Comparison of ENCODE assay signal across 8 mouse cellular contexts in the genomic region with DNA sequence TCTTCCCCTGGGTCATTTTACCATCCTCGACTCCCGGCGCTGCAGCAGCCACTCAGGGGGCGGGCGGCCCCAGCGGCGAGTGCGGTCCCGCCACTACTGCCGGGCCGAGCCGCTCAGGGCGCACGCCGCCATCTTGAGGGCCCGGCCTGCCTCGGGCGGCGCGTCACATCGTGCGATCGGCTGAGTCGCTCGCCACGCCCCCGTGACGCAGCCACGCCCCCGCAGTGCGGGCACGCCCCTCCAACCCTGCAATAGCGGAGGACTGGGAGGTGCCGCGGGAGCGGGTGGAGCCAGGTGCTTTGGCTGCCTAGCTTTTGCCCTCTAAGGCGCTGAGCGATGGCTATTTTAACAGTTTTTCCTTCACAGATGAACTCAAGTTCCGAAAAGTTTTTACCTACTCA. TPM values are rescaled to one million over a fixed set of nuclear protein-coding genes. Genes with fewer than 3 reads are reported as not detected.
DNase-seq lines count a peak whose midpoint lies in the region; ATAC-seq lines count a peak whose summit lies in the region.

A gene (minus strand): TSS at position 215 of the 401 bp plus-strand sequence.

- peak; percentile 99 to 100 for DNase-seq in adrenal gland, adult (ENCODE audit: inconsistent age in 2 of 2, low spot score in 1 of 2)
- DNase-seq in embryo, embryonic 10.5 days (ENCODE audit: low spot score): peak; percentile 95
- DNase-seq in gastrocnemius, postnatal 14 days: peak; percentile 99
- peak; percentile 94 to 99 for DNase-seq in left cerebral cortex, postnatal 10 days (ENCODE audit: extremely low spot score in 1 of 2, low spot score in 2 of 2)
- peak; percentile 99 for DNase-seq in right cerebral cortex, postnatal 25 days
- peak; percentile 98 to 99 for DNase-seq in urinary bladder, postnatal 4 days (ENCODE audit: low spot score in 2 of 2)

- intact Hi-C loops in gastrocnemius, postnatal 14 days (cut with DNase I; ENCODE audit: low total_unique reads): loop anchor here (10.0 kb wide), 1 partner anchor 68 kb away; a partner anchor contains a TSS
- intact Hi-C loops in left cerebral cortex, postnatal 10 days (cut with DNase I): no loop called here

- peak; percentile 84 for ATAC-seq in inflammation-experienced regulatory T-cells, adult 6 months
- ATAC-seq in megakaryocyte-erythroid progenitor cell, adult 5-6 weeks (replicated peaks; ENCODE audit: low FRiP score, low TSS enrichment, poor library complexity, severe bottlenecking): peak; percentile 97

RNA-seq across cellular contexts. Expression of the gene that starts here (rescaled TPM):
- total RNA-seq in gastrocnemius, postnatal 14 days (2021): 10 to 100 TPM; 13.4 to 14.3 TPM
- 10 to 100 TPM; 89.9 to 95.2 (median 94.7) TPM for polyA plus RNA-seq in inflammation-experienced regulatory T-cells, adult 6 months (2017; shearing (Covaris generic))
- total RNA-seq in left cerebral cortex, postnatal 10 days (2021): 10 to 100 TPM; 55.8 to 56.3 TPM
- total RNA-seq in megakaryocyte-erythroid progenitor cell, adult 5-6 weeks (2014; fragmentation: Nextera tagmentation): 50.7 and 53.6 TPM in 2 replicates
- total RNA-seq in megakaryocyte-erythroid progenitor cell, adult 5-6 weeks (2017): 83.2 and 95.4 TPM in 2 replicates

Comparison
In these comparisons a context has a peak if more than half of its experiments do, and no peak if none do; other contexts are left out.
1. Peak in every context shown above with its lines: DNase-seq and ATAC-seq.